Mouse (Mus musculus): ENCODE data around the gene Oaz2.
"Not testable (repeated sequence)": the region's sequence is repeated elsewhere in the genome, so short reads cannot be mapped to it uniquely, and the experiment has no call there.

Gene Oaz2

DNA sequence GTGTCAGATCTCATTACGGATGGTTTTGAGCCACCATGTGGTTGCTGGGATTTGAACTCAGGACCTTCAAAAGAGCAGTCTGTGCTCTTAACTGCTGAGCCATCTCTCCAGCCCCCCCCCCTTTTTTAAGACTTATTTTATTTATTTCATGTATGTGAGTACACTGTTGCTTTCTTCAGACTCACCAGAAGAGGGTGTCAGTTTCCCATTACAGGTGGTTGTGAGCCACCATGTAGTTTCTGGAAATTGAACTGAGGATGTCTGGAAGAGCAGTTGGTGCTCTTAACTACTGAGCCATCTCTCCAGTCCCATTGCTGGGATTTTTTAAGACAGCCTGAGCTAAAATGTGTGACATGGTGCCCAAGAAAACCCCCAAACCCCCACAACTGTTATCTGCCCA lies 15.8 kb upstream of the Oaz2 start:
- DNase-seq (ENCODE audit: low spot score), result not testable (repeated sequence)

GRCm38 (mm10) chr9:65653741-65654140 lies 14.1 kb upstream of the Oaz2 start:
- no peak for DNase-seq (ENCODE audit: low spot score)

DNA sequence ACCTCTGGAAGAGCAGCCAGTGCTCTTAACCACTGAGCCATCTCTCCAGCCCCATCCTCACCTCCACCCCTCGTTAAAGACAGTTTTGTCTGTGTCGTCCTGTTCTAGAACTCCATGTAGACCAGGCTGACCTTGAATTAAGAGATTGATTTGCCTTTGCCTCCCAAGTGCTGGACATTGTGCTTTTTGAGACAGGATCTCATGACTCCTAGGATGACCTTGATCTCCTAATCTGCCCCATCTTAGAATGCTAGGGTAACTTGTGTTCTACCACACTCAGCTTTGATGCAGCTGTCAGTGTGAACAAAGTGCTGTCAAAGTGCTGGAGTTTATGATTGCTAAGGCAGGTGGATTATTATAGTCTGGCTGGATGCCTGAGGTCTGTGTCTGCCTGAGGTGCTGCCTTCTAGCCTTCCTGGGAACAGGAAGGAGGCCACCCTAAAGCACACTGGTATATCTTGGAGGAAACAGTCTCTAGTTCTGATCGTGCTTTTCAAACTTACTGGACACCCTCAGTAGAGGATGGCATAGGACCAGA lies 13.0 kb upstream of the Oaz2 start:
- no peak for DNase-seq (ENCODE audit: low spot score)

- DNase-seq (ENCODE audit: low spot score), result no peak
These were observed 12.3 kb upstream of the Oaz2 start for GRCm38 (mm10) chr9:65655540-65655939.

GRCm38 (mm10) chr9:65657218-65657617 lies 10.6 kb upstream of the Oaz2 start:
- no peak for DNase-seq (ENCODE audit: low spot score)

GRCm38 (mm10) chr9:65661029-65661428 lies 6.8 kb upstream of the Oaz2 start:
- DNase-seq (ENCODE audit: low spot score), result no peak

GRCm38 (mm10) chr9:65661493-65661892 lies 6.3 kb upstream of the Oaz2 start:
- DNase-seq (ENCODE audit: low spot score), result no peak

DNA sequence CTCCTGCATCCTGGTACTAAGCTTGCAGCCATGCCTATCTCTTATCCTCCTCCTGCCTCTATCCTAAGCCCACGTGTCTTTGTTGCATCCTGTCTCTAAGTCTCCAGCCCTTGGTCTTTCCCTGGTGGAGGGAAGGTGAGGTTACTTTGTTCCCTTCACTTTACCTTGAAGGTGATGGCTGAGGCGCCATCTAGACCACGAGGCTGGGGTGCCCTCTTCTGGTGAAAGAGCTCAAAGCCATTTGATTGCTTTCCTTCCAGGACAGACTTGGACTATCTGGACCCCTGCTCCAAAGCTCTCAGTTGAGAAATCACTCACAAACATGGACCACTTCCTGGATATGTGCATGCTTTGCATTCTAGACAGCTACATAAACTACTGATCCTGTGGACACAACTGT lies 3.6 kb upstream of the Oaz2 start:
- DNase-seq (ENCODE audit: low spot score), result no peak

DNA sequence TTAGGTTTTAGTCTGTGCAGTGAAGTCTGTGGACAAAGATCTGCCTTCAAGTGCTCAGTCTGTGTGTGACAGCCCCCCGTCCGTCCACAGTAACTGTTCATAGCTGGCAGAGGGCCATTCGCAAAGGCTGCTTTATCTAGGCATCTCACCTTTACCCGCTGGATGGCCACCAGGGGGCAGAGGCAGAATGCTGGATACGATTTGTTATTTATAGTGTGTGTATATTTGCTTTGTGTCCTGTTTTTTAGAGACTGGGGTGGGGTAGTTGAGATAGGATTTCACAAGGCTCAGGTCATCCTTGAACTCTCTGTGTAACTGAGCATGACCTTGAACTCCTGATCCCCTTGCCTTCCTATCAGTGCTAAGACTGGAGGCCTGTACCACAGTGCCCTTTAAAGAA lies 1.8 kb upstream of the Oaz2 start:
- no peak for DNase-seq (ENCODE audit: low spot score)

- DNase-seq (ENCODE audit: low spot score), result no peak
These were observed 3.7 kb downstream of the Oaz2 start for GRCm38 (mm10) chr9:65671431-65671931.

- DNase-seq (ENCODE audit: low spot score), result no peak
These were observed 5.2 kb downstream of the Oaz2 start for GRCm38 (mm10) chr9:65672996-65673395.

- no peak for DNase-seq (ENCODE audit: low spot score)
These were observed 7.9 kb downstream of the Oaz2 start for GRCm38 (mm10) chr9:65675461-65676357.

DNA sequence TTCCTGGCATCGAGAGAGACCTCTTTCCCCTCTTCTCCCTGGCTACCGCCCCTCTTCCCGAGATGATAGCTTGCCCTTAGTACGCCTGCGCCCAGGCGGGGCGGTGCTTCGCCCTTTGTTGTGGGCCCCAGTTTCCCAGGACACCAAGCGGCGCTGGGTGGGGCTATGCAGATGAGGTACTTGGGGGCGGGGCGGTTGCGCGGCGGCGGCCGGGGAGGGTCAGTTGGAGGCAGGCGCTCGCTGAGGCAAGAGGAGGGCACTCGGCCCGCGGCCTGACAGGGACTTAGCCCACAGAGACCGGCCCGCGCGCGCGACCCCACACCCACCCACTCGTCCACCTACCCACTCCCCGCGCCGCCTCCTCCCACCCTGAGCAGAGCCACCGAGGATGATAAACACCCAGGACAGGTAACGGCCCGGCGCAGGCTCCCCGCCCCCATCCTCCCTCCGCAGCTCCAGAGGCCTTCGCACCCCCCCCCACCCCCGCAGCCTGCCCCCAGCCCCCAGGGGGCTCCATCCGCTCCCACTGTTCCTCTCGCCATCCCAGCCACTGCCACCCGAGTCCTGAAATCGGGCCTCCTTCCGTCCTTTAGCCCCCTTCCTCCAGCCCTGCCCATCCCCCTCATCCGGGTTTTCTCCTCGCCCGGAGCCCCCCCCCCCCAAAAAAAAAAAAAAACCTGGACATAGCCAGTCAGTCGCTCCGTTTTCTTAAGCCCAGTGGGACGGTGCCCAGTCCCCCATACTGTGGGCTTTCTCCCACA lies 8.7 kb downstream of the Oaz2 start:
- DNase-seq (ENCODE audit: low spot score), result peak; percentile 92

DNA sequence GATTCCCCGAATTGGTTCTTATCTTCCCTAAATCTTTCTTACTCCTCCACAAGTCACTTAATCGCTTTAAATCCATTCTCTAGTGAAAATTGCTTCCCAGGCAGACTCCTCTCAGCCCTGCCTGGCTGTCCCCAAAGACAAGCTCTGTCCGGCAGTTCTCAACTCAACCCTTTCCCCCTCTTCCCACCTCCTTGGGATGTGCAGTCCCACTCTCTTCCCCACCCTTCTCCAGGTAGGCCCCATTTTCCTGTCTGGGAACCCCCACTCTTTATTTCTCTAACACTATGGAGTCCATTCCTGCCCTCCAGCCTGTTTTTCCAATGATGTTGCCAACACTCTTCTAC lies 9.3 kb downstream of the Oaz2 start:
- no peak for DNase-seq (ENCODE audit: low spot score)

- DNase-seq (ENCODE audit: low spot score), result no peak
These were observed 11.5 kb downstream of the Oaz2 start for GRCm38 (mm10) chr9:65679181-65679761.

DNA sequence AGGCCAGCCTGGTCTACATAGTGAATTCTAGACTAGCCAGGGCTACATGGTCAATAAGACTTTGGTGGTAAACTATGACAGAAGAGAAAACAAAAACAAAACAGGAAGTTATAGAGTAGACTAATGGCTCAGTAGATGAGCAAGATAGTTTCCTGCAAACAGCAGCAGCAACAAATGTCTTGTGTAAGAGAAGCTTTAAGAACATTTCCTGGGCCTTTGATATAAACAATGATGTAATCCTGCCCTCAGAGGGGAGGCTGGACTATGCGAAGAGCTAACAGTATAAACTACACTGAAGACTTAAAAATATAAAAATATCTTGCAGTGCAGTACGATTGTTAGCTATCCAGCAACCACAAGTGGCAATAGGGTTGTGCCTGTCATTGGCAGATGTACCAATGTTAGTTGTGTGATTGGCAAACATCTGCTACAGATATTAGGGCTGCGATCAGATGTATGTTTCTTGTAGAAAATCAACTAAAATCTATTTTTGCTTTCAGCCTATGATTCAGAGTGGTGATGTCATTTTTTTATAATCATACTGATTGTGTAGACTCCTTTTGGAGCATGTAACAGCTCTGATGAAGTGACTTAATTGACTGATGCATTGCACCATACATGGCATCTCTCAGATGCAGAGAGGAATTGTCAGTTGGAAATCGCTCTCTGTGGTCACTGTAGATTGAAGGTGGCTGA lies 13.3 kb downstream of the Oaz2 start:
- DNase-seq (ENCODE audit: low spot score), result no peak

DNA sequence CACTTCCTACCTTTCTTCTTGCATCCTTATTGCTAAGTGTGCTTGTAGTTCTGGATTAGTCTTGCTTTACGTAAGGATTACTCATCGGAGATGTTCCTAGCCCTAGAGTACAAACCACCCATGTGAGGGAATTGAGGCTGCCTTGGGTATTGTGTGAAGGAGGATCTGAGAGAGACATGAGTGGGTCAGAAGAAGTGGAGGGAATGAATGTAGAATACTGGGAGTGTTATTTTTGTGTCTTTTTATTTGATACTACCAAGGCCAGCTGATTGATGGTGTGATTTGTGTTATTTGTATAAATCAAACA lies 13.8 kb downstream of the Oaz2 start:
- no peak for DNase-seq (ENCODE audit: low spot score)

GRCm38 (mm10) chr9:65682183-65682582 lies 14.4 kb downstream of the Oaz2 start:
- DNase-seq (ENCODE audit: low spot score), result no peak

DNA sequence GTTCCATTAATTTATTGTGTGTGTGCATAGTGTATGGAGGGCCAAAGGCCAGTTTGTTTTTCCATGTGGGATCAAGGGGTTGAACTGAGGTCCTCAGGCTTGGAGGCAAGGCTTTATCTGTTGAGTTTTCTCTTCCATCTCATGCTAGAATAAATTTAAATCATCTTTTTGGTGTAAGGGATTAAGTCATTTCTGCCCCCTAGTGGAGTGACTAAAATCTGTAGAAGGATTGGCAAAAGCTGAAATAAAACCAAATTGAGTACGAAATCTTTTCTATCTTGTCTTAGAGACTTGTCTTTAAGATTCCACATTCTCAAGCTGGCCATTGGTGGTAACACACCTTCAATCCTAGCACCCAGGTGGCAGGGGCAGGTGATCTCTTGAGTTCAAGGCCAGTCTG lies 15.2 kb downstream of the Oaz2 start:
- DNase-seq (ENCODE audit: low spot score), result no peak

GRCm38 (mm10) chr9:65684704-65685103 lies 16.9 kb downstream of the Oaz2 start:
- DNase-seq (ENCODE audit: low spot score), result no peak

DNA sequence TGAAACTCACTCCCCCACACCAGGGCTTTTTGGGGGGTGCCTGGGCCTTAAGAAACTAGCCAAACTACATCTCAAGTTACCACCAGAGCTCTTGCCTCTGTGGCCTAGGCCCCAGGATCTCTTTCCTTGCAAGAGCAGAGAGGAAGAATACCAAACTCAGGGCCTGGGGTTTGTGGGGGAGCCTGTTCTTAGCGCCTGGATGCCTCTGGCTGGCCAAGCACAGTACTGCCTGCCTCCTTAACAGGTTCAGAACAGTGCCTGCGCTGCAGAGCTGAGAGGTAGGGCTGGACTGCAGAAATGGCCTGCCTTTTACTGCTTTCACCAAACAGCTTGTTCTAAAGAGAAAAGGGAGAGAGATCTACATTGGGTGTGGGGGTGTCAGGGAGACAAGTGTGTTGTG lies 22.1 kb downstream of the Oaz2 start:
- not testable (repeated sequence) for DNase-seq (ENCODE audit: low spot score)

DNA sequence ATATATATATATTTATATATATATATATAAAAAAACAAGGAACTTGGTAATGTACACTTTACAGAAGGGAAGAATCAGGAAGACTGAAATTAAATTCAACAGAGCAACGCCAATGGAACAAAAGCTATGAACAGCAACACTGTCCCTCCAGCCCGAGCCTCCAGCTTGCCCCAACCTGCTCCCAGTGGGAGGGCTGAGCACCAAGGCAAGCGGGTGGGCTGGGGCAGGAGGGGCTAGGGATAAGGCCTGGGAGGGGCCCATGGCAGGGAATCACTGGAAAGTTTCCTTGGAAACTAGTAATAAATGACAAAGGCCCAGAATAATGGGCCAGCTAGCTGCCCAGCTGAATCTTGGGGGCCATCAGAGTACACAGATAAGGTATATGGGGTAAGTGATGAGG lies 24.7 kb downstream of the Oaz2 start:
- no peak for DNase-seq (ENCODE audit: low spot score)
